Mouse (Mus musculus): Measurements from ENCODE around the gene Mdp1.

- TF ChIP-seq CTCF (IDR thresholded peaks at IDR 0.05): no peak
- no peak for TF ChIP-seq POLR2A (IDR thresholded peaks at IDR 0.05; ENCODE audit: insufficient read depth, low read depth, low read length)
- no peak for TF ChIP-seq EP300 (IDR thresholded peaks at IDR 0.05; ENCODE audit: insufficient read depth, low read depth, low read length)
These were observed 42.5 kb upstream of the Mdp1 start for GRCm38 (mm10) chr14:55702761-55703160.

All from heart, adult 2 months (tissue).